Mouse (Mus musculus): ENCODE measurements around the gene 5730522E02Rik. TPM values are rescaled to one million over a fixed set of nuclear protein-coding genes. Genes with fewer than 3 reads are reported as not detected.

Gene 5730522E02Rik
- polyA plus RNA-seq, 1 experiment from 2014 or later, result 7.9 TPM

DNA sequence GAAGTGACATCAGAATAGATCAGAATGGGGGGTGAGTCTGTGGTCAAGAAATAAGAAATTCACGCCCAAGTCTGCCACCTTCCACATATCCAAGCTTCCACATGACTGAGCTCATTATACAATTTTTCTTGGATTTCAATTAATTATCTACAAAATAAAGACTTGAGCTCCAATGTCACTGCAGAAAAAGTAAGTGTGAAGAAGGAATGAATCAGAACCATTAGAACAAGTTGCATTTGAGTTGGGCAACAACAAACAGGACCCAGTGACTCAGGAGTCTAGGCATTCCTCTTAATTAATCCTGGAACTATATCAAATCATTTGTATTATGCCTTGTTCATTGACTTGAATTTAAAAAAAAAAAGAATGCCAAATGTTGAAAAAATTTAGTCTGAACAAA, 422.9 kb downstream of the 5730522E02Rik start:
- H3K36me3 ChIP-seq (ENCODE audit: control insufficient read depth, insufficient read depth, low read length), result no peaks in the 10 kb centered on the region
- no peak overlapping the region for H3K9ac ChIP-seq (ENCODE audit: low read length)
- H3K27ac ChIP-seq (replicated peaks; ENCODE audit: low read depth, low read length), result no peak overlapping the region
- H3K4me3 ChIP-seq (ENCODE audit: low read depth, low read length), result no peak overlapping the region
- H3K4me2 ChIP-seq (ENCODE audit: low read depth, severe bottlenecking), result no peak overlapping the region
- DNase-seq (ENCODE audit: low spot score) (no peak), ATAC-seq (ENCODE audit: insufficient number of reproducible peaks, low FRiP score, low TSS enrichment, low read depth) (no peak)
- H3K27me3 ChIP-seq (ENCODE audit: control insufficient read depth, insufficient read depth, low read length), result no peaks in the 10 kb centered on the region
- H3K9me3 ChIP-seq (ENCODE audit: control insufficient read depth, low read length), result no peaks in the 10 kb centered on the region
- H3K4me1 ChIP-seq (ENCODE audit: control insufficient read depth, insufficient read depth, low read length), result no peaks in the 10 kb centered on the region
- WGBS, result 89% methylated on average over 1 of the region's 1 CpGs

DNA sequence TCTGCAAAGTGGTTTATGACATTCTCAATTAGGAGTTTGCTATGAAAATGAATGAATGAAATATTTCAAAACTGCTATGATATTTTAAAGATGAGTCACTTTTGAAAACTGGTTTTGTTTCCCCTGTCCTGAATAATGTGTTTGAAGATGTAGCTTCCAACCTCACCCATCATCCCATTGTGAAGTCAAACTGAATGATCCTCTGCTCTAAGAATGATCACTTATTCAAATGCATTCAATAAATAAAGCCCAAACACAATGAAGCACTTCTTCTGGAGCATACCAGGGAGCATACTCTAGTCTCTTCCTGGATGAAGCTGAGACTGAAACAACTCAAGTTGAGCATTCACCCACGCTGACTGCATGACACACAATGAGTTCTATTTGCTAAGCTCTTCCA, 438.3 kb downstream of the 5730522E02Rik start:
- H3K27ac ChIP-seq (replicated peaks; ENCODE audit: low read depth, low read length), result no peak overlapping the region
- H3K36me3 ChIP-seq (ENCODE audit: control insufficient read depth, insufficient read depth, low read length), result no peaks in the 10 kb centered on the region
- H3K4me3 ChIP-seq (ENCODE audit: low read depth, low read length), result no peak overlapping the region
- WGBS, result 85% methylated on average over 1 of the region's 1 CpGs
- no peaks in the 10 kb centered on the region for H3K27me3 ChIP-seq (ENCODE audit: control insufficient read depth, insufficient read depth, low read length)
- no peak overlapping the region for H3K9ac ChIP-seq (ENCODE audit: low read length)
- no peak for DNase-seq (ENCODE audit: low spot score)
- no peaks in the 10 kb centered on the region for H3K4me1 ChIP-seq (ENCODE audit: control insufficient read depth, insufficient read depth, low read length)
- ATAC-seq (ENCODE audit: insufficient number of reproducible peaks, low FRiP score, low TSS enrichment, low read depth), result no peak
- H3K9me3 ChIP-seq (ENCODE audit: control insufficient read depth, low read length), result no peaks in the 10 kb centered on the region
- H3K4me2 ChIP-seq (ENCODE audit: low read depth, severe bottlenecking), result no peak overlapping the region

- Histone ChIP-seq H3K36me3 (ENCODE audit: control insufficient read depth, insufficient read depth, low read length) (no peaks in the 10 kb centered on the region), H3K4me2 (ENCODE audit: low read depth, severe bottlenecking) (no peak overlapping the region), H3K27me3 (ENCODE audit: control insufficient read depth, insufficient read depth, low read length) (no peaks in the 10 kb centered on the region), H3K9ac (ENCODE audit: low read length) (no peak overlapping the region), H3K27ac (replicated peaks; ENCODE audit: low read depth, low read length) (no peak overlapping the region), H3K4me1 (ENCODE audit: control insufficient read depth, insufficient read depth, low read length) (no peaks in the 10 kb centered on the region), H3K4me3 (ENCODE audit: low read depth, low read length) (no peak overlapping the region), H3K9me3 (ENCODE audit: control insufficient read depth, low read length) (no peaks in the 10 kb centered on the region)
- ATAC-seq (ENCODE audit: insufficient number of reproducible peaks, low FRiP score, low TSS enrichment, low read depth) (no peak), DNase-seq (ENCODE audit: low spot score) (no peak)
- WGBS, result 66% methylated on average over 3 of the region's 3 CpGs
Measured at GRCm38 (mm10) chr11:25770991-25771568, 439.5 kb downstream of the 5730522E02Rik start.

DNA sequence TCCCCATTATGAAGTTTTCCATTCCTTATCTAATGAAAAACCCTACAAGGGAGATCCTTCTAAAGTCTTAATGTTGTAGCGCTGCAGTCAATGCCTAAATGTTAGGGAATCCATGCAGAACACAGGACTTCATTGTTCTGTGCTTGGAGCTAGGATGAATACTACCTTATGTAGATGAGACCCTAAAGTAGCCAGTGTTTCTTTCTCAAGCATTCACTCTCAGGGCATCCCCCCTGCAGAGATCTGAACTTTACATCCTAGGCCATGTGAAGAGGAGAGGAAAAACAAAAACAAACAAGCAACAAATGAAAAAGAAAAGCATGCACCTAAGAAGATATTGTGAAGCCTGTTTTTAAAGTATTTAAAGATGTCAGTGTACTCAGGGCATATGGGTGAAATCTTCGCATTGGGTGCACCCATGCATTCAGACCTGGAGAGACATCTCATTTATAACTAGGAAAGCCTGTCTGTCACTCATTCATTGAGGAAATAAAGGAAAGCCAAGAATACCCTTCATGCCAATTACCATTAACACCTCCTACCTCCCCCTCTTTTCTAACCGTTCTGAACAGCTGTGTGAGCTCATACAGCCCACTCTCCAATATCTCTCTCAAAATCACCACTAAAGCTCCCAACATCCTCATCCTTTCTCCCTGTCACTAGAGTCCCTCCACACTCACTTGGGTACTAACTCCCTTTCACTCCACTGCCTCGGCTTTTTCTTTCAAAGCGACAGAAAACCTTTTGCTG, 442.8 kb downstream of the 5730522E02Rik start:
- H3K4me3 ChIP-seq (ENCODE audit: low read depth, low read length), result no peak overlapping the region
- no peaks in the 10 kb centered on the region for H3K9me3 ChIP-seq (ENCODE audit: control insufficient read depth, low read length)
- H3K27me3 ChIP-seq (ENCODE audit: control insufficient read depth, insufficient read depth, low read length), result no peaks in the 10 kb centered on the region
- H3K9ac ChIP-seq (ENCODE audit: low read length), result no peak overlapping the region
- no peaks in the 10 kb centered on the region for H3K36me3 ChIP-seq (ENCODE audit: control insufficient read depth, insufficient read depth, low read length)
- no peak overlapping the region for H3K4me2 ChIP-seq (ENCODE audit: low read depth, severe bottlenecking)
- no peak for ATAC-seq (ENCODE audit: insufficient number of reproducible peaks, low FRiP score, low TSS enrichment, low read depth)
- H3K27ac ChIP-seq (replicated peaks; ENCODE audit: low read depth, low read length), result no peak overlapping the region
- 57% methylated on average over 5 of the region's 5 CpGs for WGBS
- no peaks in the 10 kb centered on the region for H3K4me1 ChIP-seq (ENCODE audit: control insufficient read depth, insufficient read depth, low read length)
- DNase-seq (ENCODE audit: low spot score), result no peak

DNA sequence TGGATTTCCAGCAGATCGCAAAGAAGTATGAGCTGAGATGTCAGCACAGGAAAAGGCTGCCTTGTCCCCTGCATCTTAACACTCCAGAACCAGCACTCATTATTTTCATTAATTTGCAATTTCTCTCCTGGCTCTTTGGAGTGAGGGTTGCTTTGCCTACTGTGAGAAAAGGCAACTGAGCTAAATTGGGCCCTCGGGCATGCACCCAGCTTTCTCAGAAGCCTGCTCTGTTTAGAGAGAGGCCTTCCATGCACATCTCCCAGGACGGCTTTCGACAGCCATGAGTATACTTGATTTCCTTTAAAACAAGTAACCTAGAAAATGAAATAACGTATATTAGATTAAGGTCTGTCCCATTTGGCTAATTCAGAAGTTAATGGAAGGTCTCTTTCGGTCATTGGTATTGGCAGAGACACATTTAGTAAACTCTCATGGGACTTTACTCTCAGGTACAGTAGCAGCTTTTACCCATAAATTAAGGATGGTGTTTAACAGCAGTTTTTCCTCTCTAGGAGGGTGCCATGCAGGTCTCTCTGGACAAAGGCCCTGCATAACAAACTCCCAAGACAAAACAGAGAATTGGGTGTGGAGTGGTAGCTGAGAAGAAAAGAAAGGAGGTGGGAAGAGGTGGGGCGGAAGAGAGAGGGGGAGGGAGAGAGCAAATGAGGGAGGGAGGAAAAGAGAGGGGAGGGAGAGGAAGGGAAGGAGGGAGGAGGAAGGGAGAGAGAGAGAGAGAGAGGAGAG, 457.2 kb downstream of the 5730522E02Rik start:
- Histone ChIP-seq H3K9ac (ENCODE audit: low read length) (no peak overlapping the region), H3K4me1 (ENCODE audit: control insufficient read depth, insufficient read depth, low read length) (no peaks in the 10 kb centered on the region), H3K27me3 (ENCODE audit: control insufficient read depth, insufficient read depth, low read length) (no peaks in the 10 kb centered on the region), H3K36me3 (ENCODE audit: control insufficient read depth, insufficient read depth, low read length) (no peaks in the 10 kb centered on the region), H3K4me3 (ENCODE audit: low read depth, low read length) (no peak overlapping the region), H3K4me2 (ENCODE audit: low read depth, severe bottlenecking) (no peak overlapping the region), H3K27ac (replicated peaks; ENCODE audit: low read depth, low read length) (no peak overlapping the region), H3K9me3 (ENCODE audit: control insufficient read depth, low read length) (no peaks in the 10 kb centered on the region)
- 79% methylated on average over 7 of the region's 7 CpGs for WGBS
- ATAC-seq (ENCODE audit: insufficient number of reproducible peaks, low FRiP score, low TSS enrichment, low read depth) (no peak), DNase-seq (ENCODE audit: low spot score) (no peak)

- H3K4me3 ChIP-seq (ENCODE audit: low read depth, low read length), result no peak overlapping the region
- no peak overlapping the region for H3K9ac ChIP-seq (ENCODE audit: low read length)
- H3K36me3 ChIP-seq (ENCODE audit: control insufficient read depth, insufficient read depth, low read length), result no peaks in the 10 kb centered on the region
- H3K27me3 ChIP-seq (ENCODE audit: control insufficient read depth, insufficient read depth, low read length), result no peaks in the 10 kb centered on the region
- H3K27ac ChIP-seq (replicated peaks; ENCODE audit: low read depth, low read length), result no peak overlapping the region
- no peaks in the 10 kb centered on the region for H3K4me1 ChIP-seq (ENCODE audit: control insufficient read depth, insufficient read depth, low read length)
- DNase-seq (ENCODE audit: low spot score) (no peak), ATAC-seq (ENCODE audit: insufficient number of reproducible peaks, low FRiP score, low TSS enrichment, low read depth) (no peak)
- H3K4me2 ChIP-seq (ENCODE audit: low read depth, severe bottlenecking), result no peak overlapping the region
- no peaks in the 10 kb centered on the region for H3K9me3 ChIP-seq (ENCODE audit: control insufficient read depth, low read length)
- WGBS, result 96% methylated on average over 3 of the region's 3 CpGs
Measured at GRCm38 (mm10) chr11:25752418-25752817, 458.1 kb downstream of the 5730522E02Rik start.

DNA sequence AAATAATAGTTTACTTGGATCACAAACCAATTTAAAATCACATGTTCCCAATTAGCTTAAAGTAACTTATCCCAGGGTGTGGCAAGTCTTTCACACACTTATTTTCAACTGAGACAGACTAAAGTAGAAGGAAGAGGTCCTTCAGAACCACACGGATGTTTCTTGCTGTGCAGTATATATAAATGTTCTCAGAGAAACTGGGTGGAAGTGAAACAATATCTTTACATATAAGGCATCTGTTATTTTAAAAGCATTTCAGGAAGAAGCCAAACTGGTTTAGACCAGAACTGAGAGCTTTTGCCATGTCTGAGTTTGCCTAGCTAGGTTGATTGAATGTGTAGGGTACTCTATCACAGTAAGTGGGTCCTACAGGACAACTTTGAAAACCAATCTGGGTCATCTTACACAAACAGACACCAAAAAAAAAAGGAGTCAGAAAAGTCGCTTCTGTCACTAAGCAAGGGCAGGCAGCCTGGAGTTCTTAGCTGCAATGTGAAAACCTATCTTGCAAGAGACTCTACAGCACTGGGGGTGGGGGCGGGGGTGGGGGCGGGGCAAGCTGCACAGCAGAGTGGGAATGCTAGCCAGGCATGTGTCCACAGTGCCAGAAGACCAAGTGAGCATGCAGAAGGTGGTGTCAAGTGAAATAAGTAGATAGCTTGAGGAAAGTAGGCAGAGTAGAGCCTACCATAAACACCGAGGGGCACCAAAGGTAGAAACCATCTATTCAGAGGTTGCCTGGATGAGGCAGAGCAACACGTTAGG, 463.3 kb downstream of the 5730522E02Rik start:
- Histone ChIP-seq H3K4me3 (ENCODE audit: low read depth, low read length) (no peak overlapping the region), H3K9ac (ENCODE audit: low read length) (no peak overlapping the region), H3K4me1 (ENCODE audit: control insufficient read depth, insufficient read depth, low read length) (no peaks in the 10 kb centered on the region), H3K27me3 (ENCODE audit: control insufficient read depth, insufficient read depth, low read length) (no peaks in the 10 kb centered on the region), H3K9me3 (ENCODE audit: control insufficient read depth, low read length) (no peaks in the 10 kb centered on the region), H3K4me2 (ENCODE audit: low read depth, severe bottlenecking) (no peak overlapping the region), H3K27ac (replicated peaks; ENCODE audit: low read depth, low read length) (no peak overlapping the region), H3K36me3 (ENCODE audit: control insufficient read depth, insufficient read depth, low read length) (no peaks in the 10 kb centered on the region)
- no peak for DNase-seq (ENCODE audit: low spot score)
- 57% methylated on average over 6 of the region's 6 CpGs for WGBS
- no peak for ATAC-seq (ENCODE audit: insufficient number of reproducible peaks, low FRiP score, low TSS enrichment, low read depth)

DNA sequence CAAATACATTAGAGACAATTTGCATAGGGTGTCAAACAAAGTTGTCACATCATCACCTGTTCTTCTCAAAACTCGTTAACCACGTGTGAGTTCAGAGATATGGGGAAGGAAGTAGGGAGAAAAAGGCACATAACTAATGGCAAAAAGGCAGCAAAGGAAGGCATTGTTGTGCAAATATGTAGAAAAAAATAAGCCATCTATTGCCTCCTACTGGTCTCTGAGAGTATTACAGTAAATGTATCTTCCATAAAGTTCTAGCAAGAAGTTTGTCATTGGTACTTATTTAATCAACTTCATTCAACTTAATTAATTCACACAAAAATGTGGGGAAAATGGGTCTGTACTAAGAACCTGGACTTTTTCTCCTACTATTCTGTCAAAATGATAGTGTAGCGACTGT, 466.9 kb downstream of the 5730522E02Rik start:
- DNase-seq (ENCODE audit: low spot score) (no peak), ATAC-seq (ENCODE audit: insufficient number of reproducible peaks, low FRiP score, low TSS enrichment, low read depth) (no peak)
- Histone ChIP-seq H3K4me3 (ENCODE audit: low read depth, low read length) (no peak overlapping the region), H3K9me3 (ENCODE audit: control insufficient read depth, low read length) (no peaks in the 10 kb centered on the region), H3K36me3 (ENCODE audit: control insufficient read depth, insufficient read depth, low read length) (no peaks in the 10 kb centered on the region), H3K4me1 (ENCODE audit: control insufficient read depth, insufficient read depth, low read length) (no peaks in the 10 kb centered on the region), H3K27me3 (ENCODE audit: control insufficient read depth, insufficient read depth, low read length) (no peaks in the 10 kb centered on the region), H3K27ac (replicated peaks; ENCODE audit: low read depth, low read length) (no peak overlapping the region), H3K4me2 (ENCODE audit: low read depth, severe bottlenecking) (no peak overlapping the region), H3K9ac (ENCODE audit: low read length) (no peak overlapping the region)
- 84% methylated on average over 3 of the region's 3 CpGs for WGBS

All from limb, embryonic 11.5 days (tissue).